ENCODE assay signal across 24 mouse cellular contexts in the genomic region with DNA sequence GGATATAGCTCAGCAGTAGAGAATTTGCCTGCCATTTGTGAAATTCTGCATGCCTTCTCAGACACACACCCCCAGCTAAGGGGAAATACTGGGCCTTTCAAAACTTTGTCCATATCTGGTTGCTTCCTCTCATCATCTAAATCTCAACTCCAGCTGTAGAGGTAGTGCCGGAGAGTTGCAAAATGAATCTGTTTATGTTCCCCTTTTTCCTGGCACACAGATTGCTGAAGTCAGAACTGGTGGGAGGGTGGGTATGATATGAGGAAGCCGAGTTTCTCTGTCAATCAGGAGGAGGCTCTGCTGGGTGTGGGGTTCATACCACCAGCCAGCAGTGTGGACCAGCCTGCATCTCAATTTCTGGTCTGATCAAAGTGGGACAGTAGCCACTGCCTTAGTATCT. TPM values are rescaled to one million over a fixed set of nuclear protein-coding genes. Genes with fewer than 3 reads are reported as not detected.
DNase-seq lines count a peak whose midpoint lies in the region; ATAC-seq and TF ChIP-seq lines count a peak whose summit lies in the region.
"Had no signal": no experiment of that assay in that cellular context is flagged by ENCODE, and none has a peak within 500 bp of the region (broad histone marks: within the 10 kb centered on the region; RNA-seq: fewer than 3 reads in every experiment).

No protein-coding gene starts in this region.

- H3K27ac ChIP-seq in CH12.LX (ENCODE audit: insufficient read depth, low read depth), result no peak overlapping the region
- H3K27ac ChIP-seq in hindbrain, embryonic 11.5 days (ENCODE audit: low read depth, low read length), result no peak overlapping the region
- H3K27ac ChIP-seq in midbrain, postnatal 0 days (ENCODE audit: low read depth, low read length), result no peak overlapping the region
- H3K27ac ChIP-seq: embryonic facial prominence, embryonic 15.5 days; forebrain, embryonic 10.5 days; midbrain, embryonic 12.5 days; stomach, embryonic 15.5 days had no signal

- peak; percentile 90 for ATAC-seq in hematopoietic stem cell, adult 5-6 weeks (replicated peaks in 1 of 2; ENCODE audit: insufficient read depth in 1 of 2, low FRiP score in 2 of 2, low TSS enrichment in 1 of 2, low read depth in 1 of 2, poor library complexity in 2 of 2, severe bottlenecking in 2 of 2)
- ATAC-seq in monocyte, adult 5-6 weeks (replicated peaks; ENCODE audit: insufficient number of reproducible peaks, low FRiP score, low TSS enrichment, poor library complexity, severe bottlenecking), result peak; percentile 94
- no peak for ATAC-seq in hindbrain, embryonic 11.5 days (ENCODE audit: low FRiP score)
- no peak for ATAC-seq in midbrain, postnatal 0 days (ENCODE audit: low FRiP score)
- ATAC-seq: activated CD4-positive, CD25-positive, alpha-beta regulatory T cell, adult 4 months; Patski had no signal

- no peaks in the 10 kb centered on the region for H3K9me3 ChIP-seq in CH12.LX (replicated peaks; ENCODE audit: low read length)
- H3K9me3 ChIP-seq in hindbrain, embryonic 11.5 days (ENCODE audit: control insufficient read depth, low read length), result no peaks in the 10 kb centered on the region
- no peaks in the 10 kb centered on the region for H3K9me3 ChIP-seq in midbrain, postnatal 0 days (ENCODE audit: low read length)
- H3K9me3 ChIP-seq: embryonic facial prominence, embryonic 15.5 days; forebrain, embryonic 10.5 days; heart, embryonic 12.5 days; midbrain, embryonic 12.5 days; stomach, embryonic 15.5 days had no signal

- peaks cover 0 to 33% of the 10 kb centered on the region in 2 experiments; a peak in 2 of 4 replicates for H3K4me1 ChIP-seq in CH12.LX (ENCODE audit: control insufficient read depth in 1 of 2, insufficient read depth in 2 of 2)
- H3K4me1 ChIP-seq in hindbrain, embryonic 11.5 days (replicated peaks; ENCODE audit: control insufficient read depth, insufficient read depth, low read length), result no peaks in the 10 kb centered on the region
- no peaks in the 10 kb centered on the region for H3K4me1 ChIP-seq in midbrain, postnatal 0 days (ENCODE audit: insufficient read depth, low read length)

- in situ Hi-C loops in CH12.LX (cut with MboI; ENCODE audit: low pct_ligation_motif_present, low pct_unique_long_range_greater_than_20kb, low sequenced_read_pairs), result no loop called here

- TF ChIP-seq CTCF in CH12.LX (conservative IDR thresholded peaks at IDR 0.05 in 1 of 2, IDR thresholded peaks at IDR 0.05 in 1 of 2; ENCODE audit: low read depth in 2 of 2, low read length in 2 of 2), result no peak
- no peak for TF ChIP-seq CTCF in midbrain, postnatal 0 days (IDR thresholded peaks at IDR 0.05)

- no peak for TF ChIP-seq POLR2A in CH12.LX (IDR thresholded peaks at IDR 0.05; ENCODE audit: low read depth, low read length)

- no peak for TF ChIP-seq EP300 in CH12.LX (IDR thresholded peaks at IDR 0.05; ENCODE audit: low read length)

- H3K4me2 ChIP-seq in CH12.LX (ENCODE audit: insufficient read depth, low read depth, poor library complexity, severe bottlenecking), result no peak overlapping the region
- H3K4me2 ChIP-seq in hindbrain, embryonic 11.5 days (replicated peaks; ENCODE audit: low read depth, low read length), result no peak overlapping the region
- H3K4me2 ChIP-seq in midbrain, postnatal 0 days (ENCODE audit: low read depth, low read length, poor library complexity, severe bottlenecking), result no peak overlapping the region
- H3K4me2 ChIP-seq: embryonic facial prominence, embryonic 15.5 days; heart, embryonic 12.5 days; lung, embryonic 14.5 days; midbrain, embryonic 12.5 days; stomach, embryonic 15.5 days had no signal

- no peak overlapping the region for H3K9ac ChIP-seq in CH12.LX (ENCODE audit: insufficient read depth, low read depth)
- H3K9ac ChIP-seq in hindbrain, embryonic 11.5 days (ENCODE audit: low read depth, low read length), result no peak overlapping the region
- H3K9ac ChIP-seq in midbrain, postnatal 0 days (replicated peaks; ENCODE audit: low read length, poor library complexity, severe bottlenecking), result no peak overlapping the region
- H3K9ac ChIP-seq: embryonic facial prominence, embryonic 15.5 days; heart, embryonic 12.5 days; lung, embryonic 14.5 days; midbrain, embryonic 12.5 days; stomach, embryonic 15.5 days had no signal

- dilution Hi-C loops in CH12.LX (cut with MboI; ENCODE audit: extremely low pct_ligation_motif_present, extremely low pct_unique_long_range_greater_than_20kb, low sequenced_read_pairs), result no loop called here

- H3K4me3 ChIP-seq in CH12.LX (replicated peaks in 1 of 3; ENCODE audit: low read depth in 2 of 3, low read length in 2 of 3, poor library complexity in 1 of 3), result no peak overlapping the region
- H3K4me3 ChIP-seq in hindbrain, embryonic 11.5 days (ENCODE audit: low read depth, low read length), result no peak overlapping the region
- no peak overlapping the region for H3K4me3 ChIP-seq in midbrain, postnatal 0 days (ENCODE audit: low read depth, low read length)
- H3K4me3 ChIP-seq: embryonic facial prominence, embryonic 15.5 days; forebrain, embryonic 10.5 days; heart, embryonic 12.5 days; midbrain, embryonic 12.5 days; stomach, embryonic 15.5 days had no signal

- no peaks in the 10 kb centered on the region for H3K36me3 ChIP-seq in CH12.LX (replicated peaks in 1 of 2; ENCODE audit: control insufficient read depth in 1 of 2, insufficient read depth in 1 of 2, low read length in 1 of 2)
- no peaks in the 10 kb centered on the region for H3K36me3 ChIP-seq in hindbrain, embryonic 11.5 days (ENCODE audit: control insufficient read depth, insufficient read depth, low read length)
- no peaks in the 10 kb centered on the region for H3K36me3 ChIP-seq in midbrain, postnatal 0 days (ENCODE audit: insufficient read depth, low read length)
- H3K36me3 ChIP-seq: embryonic facial prominence, embryonic 15.5 days; forebrain, embryonic 10.5 days; heart, embryonic 12.5 days; midbrain, embryonic 12.5 days; stomach, embryonic 15.5 days had no signal

- no peaks in the 10 kb centered on the region for H3K79me2 ChIP-seq in CH12.LX (replicated peaks; ENCODE audit: control insufficient read depth, extremely low read depth, insufficient read depth, poor library complexity, severe bottlenecking)

- H3K27me3 ChIP-seq in CH12.LX (replicated peaks), result no peaks in the 10 kb centered on the region
- H3K27me3 ChIP-seq in hindbrain, embryonic 11.5 days (ENCODE audit: control insufficient read depth, insufficient read depth, low read length), result no peaks in the 10 kb centered on the region
- H3K27me3 ChIP-seq in midbrain, postnatal 0 days (ENCODE audit: insufficient read depth, low read length), result no peaks in the 10 kb centered on the region
- H3K27me3 ChIP-seq: embryonic facial prominence, embryonic 15.5 days; midbrain, embryonic 12.5 days; Patski; stomach, embryonic 15.5 days had no signal

- WGBS in hindbrain, embryonic 11.5 days, result 81% methylated on average over 2 of the region's 2 CpGs
- WGBS in midbrain, postnatal 0 days, result 82% methylated on average over 2 of the region's 2 CpGs

- DNase-seq in A20 (ENCODE audit: low read depth, low spot score) (peak; percentile 85), CH12.LX (ENCODE audit: extremely low read depth) (peak; percentile 53)
- no peak for DNase-seq in hindbrain, embryonic 11.5 days (ENCODE audit: low spot score)
- DNase-seq in midbrain, postnatal 0 days (ENCODE audit: low spot score), result no peak
- DNase-seq in layer of hippocampus, adult 8-10 months (ENCODE audit: low spot score in 2 of 2), result no peak
- DNase-seq: adrenal gland, postnatal 14 days; cerebellum, adult 2 months; gastrocnemius, postnatal 10 days; kidney, adult 8-10 months; kidney, postnatal 36 days; liver; lung, embryonic 14.5 days; retina, postnatal 1 day; right cerebral cortex, postnatal 4 days; thymus, adult 2 months had no signal

- TF ChIP-seq RAD21 in CH12.LX (IDR thresholded peaks at IDR 0.05; ENCODE audit: low read depth, low read length), result no peak

TF ChIP-seq in CH12.LX, 34 proteins besides CTCF, POLR2A, EP300 and RAD21:
- TF ChIP-seq ZKSCAN1 (IDR thresholded peaks at IDR 0.05; ENCODE audit: borderline replicate concordance, low read depth, low read length) (no peak), E2F4 (IDR thresholded peaks at IDR 0.05; ENCODE audit: insufficient replicate concordance, low read depth, low read length) (no peak)

RNA-seq across cellular contexts. Expression of gene Agpat3, which starts 11.8 kb away (rescaled TPM):
- total RNA-seq in CH12.LX (2012; rRNA removed), result 49.4 and 63.1 TPM in 2 replicates
- total RNA-seq in CH12.LX (2014; rRNA removed), result 36.7 and 40.1 TPM in 2 replicates
- 67.2 and 70.0 TPM in 2 replicates for polyA plus RNA-seq in CH12.LX (2012; ENCODE audit: insufficient read length, low read depth)
- 10.9 and 13.1 TPM in 2 replicates for total RNA-seq in hematopoietic stem cell, adult 5-6 weeks (2017)
- total RNA-seq in monocyte, adult 5-6 weeks (2017), result 40.0 to 87.7 TPM (median 46.4 TPM) in 3 replicates
- polyA plus RNA-seq in hindbrain, embryonic 11.5 days (2014; fragmentation: Nextera tagmentation; extraction: Ambion mirVana), result 44.1 and 46.0 TPM in 2 replicates
- total RNA-seq in midbrain, postnatal 0 days (2014; rRNA removed), result 106 and 137 TPM in 2 replicates
- 91.7 and 96.8 TPM in 2 replicates for polyA plus RNA-seq in midbrain, postnatal 0 days (2015; fragmentation: Nextera tagmentation; extraction: Ambion mirVana)
- total RNA-seq in layer of hippocampus, adult 8-10 months (2022), result 100 to 1,000 TPM; 201 to 224 (median 209) TPM

RNA-seq across cellular contexts. Expression of gene Rrp1, which starts 48.7 kb away (rescaled TPM):
- total RNA-seq in CH12.LX (2012; rRNA removed) (189 and 203 TPM in 2 replicates), CH12.LX (2014; rRNA removed) (127 and 138 TPM in 2 replicates)
- 327 and 659 TPM in 2 replicates for polyA plus RNA-seq in CH12.LX (2012; ENCODE audit: insufficient read length, low read depth)
- total RNA-seq in hematopoietic stem cell, adult 5-6 weeks (2017), result 310 and 472 TPM in 2 replicates
- 298 to 382 TPM (median 299 TPM) in 3 replicates for total RNA-seq in monocyte, adult 5-6 weeks (2017)
- 225 and 242 TPM in 2 replicates for polyA plus RNA-seq in hindbrain, embryonic 11.5 days (2014; fragmentation: Nextera tagmentation; extraction: Ambion mirVana)
- 219 and 237 TPM in 2 replicates for total RNA-seq in midbrain, postnatal 0 days (2014; rRNA removed)
- 439 and 462 TPM in 2 replicates for polyA plus RNA-seq in midbrain, postnatal 0 days (2015; fragmentation: Nextera tagmentation; extraction: Ambion mirVana)
- 100 to 1,000 TPM; 323 to 359 (median 334) TPM for total RNA-seq in layer of hippocampus, adult 8-10 months (2022)

Comparison
In these comparisons a context has a peak if more than half of its experiments do, and no peak if none do; other contexts are left out.
1. DNase-seq: peak in A20 (single experiment) and CH12.LX (single experiment); none in hindbrain, embryonic 11.5 days (single experiment), midbrain, postnatal 0 days (single experiment) and layer of hippocampus, adult 8-10 months (0 of 2).
2. ATAC-seq: peak in hematopoietic stem cell, adult 5-6 weeks (2 of 2) and monocyte, adult 5-6 weeks (single experiment); none in hindbrain, embryonic 11.5 days (single experiment) and midbrain, postnatal 0 days (single experiment).